Mouse (Mus musculus): ENCODE results near the gene Nr4a2.

The Nr4a2 gene

DNA sequence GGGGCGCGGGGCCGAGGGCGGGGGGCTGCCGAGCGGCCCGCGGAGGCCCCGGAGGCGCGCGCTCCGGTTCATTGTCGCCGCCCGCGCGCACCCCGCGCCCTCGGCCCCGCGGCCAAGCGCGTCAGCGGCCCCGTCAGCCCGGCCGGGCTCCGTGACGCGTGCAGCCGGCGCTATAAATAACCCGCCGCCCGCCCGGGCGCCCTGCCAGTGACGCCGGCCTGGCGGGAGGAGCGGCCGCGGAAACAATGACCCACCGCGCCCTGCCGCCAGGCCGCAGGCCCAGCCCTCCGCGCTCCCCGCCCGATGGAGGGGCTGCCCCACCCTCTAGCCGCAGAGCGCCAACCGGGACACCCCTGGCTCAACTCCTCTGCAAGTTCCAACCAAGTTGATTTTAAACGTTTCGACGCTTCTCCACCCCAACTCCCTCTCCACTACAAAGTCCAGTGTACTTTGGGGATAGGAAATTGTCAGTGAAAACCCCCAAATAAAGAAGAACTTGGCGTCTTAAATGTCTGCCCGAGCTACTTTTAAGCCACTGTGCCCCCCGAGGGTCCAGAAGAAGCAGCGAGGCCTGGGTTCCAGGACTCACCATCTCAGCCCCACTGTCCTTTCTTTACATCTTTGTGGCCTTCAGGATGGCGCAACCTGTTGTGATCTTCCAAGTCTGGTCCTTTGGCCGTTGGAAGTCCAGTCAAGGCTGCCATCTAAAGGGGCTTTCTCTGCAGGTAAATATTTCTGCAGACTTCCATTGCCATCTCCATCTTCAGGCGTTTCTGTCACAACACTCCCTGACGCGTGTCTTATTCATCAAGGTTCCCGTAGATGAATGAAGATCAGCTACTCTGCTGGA, at the start of gene Nr4a2:
Gene Nr4a2 (minus strand): TSS at position 13 of the 850 bp plus-strand sequence.
- no peak for DNase-seq (ENCODE audit: low read depth, low spot score)

DNA sequence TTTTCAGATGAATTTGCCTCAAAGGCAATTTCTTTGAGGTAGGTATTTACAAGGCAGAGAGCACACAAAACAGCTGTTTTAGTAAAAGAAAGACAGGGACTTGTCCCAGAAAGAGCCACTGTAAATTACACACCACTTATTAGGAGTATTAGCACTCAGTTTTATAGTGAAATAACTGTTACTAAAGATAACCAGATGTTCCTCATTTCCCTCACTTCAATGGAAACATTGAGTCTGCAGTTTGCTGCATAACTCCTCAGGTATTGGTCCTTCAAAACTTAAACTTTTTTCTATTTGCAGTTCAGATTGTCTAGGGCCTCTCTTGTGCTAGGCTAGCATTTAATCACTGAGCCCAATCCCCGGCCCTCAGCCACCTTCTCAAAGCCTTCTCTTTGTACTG, 41.6 kb upstream of the Nr4a2 start:
- DNase-seq (ENCODE audit: low read depth, low spot score) = no peak

DNA sequence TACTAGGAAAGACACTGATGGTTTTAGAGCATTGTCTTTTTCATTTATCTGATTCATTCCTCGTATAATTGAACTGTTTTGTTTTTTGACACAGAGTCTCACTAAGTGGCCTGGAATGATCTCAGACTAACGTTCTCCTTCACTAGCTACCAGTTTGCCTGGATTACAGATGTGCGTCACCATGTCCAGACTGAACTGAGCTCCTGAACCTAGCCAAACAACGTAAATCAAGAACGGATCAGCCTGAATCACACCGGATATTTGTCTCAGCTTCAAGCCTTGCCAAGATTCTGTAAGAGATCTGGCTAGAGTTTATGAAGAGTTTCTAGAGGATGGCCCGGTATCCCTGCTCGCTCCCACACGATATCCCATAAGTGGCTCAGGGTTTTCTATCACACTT, 33.0 kb upstream of the Nr4a2 start:
- DNase-seq (ENCODE audit: low read depth, low spot score) = no peak

DNA sequence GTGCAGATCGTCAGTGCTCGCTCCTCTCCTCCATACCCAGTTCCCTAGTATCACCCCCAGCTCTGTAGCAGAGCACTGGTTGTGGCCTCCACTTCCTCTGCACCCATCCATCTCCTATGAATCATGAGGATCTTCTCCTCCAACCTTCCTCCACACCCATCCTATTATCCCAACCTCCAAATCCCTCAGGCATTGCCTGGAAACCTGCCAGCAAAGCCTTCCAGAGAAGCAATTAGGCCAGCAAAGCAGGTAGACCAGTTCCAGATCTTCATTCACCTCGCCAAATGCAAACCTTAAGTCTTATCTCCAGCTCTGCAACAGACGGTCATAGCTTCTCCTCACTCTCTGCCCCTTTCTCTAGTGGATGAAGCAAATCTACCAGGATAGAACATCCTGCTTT, 26.0 kb upstream of the Nr4a2 start:
- no peak for DNase-seq (ENCODE audit: low read depth, low spot score)

DNA sequence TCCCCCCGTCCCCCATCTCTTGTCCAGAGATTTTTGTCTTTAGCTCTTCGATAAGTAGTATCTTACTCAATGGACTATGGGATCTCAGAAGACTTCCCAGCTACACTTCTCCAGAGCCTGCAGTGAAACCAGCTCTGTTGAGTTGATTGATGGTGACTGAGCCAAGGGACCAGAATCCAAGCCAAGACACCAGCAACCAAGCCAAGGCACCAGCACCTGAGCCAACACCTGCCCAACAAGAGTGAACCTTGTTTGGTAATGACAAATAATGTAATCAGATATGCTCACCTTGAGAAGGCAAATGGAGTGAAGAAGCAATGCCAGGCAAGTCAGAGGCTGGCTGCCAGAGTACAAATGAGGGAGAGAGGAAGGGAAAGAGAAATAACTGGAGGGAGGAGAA, 24.4 kb upstream of the Nr4a2 start:
- no peak for DNase-seq (ENCODE audit: low read depth, low spot score)

DNA sequence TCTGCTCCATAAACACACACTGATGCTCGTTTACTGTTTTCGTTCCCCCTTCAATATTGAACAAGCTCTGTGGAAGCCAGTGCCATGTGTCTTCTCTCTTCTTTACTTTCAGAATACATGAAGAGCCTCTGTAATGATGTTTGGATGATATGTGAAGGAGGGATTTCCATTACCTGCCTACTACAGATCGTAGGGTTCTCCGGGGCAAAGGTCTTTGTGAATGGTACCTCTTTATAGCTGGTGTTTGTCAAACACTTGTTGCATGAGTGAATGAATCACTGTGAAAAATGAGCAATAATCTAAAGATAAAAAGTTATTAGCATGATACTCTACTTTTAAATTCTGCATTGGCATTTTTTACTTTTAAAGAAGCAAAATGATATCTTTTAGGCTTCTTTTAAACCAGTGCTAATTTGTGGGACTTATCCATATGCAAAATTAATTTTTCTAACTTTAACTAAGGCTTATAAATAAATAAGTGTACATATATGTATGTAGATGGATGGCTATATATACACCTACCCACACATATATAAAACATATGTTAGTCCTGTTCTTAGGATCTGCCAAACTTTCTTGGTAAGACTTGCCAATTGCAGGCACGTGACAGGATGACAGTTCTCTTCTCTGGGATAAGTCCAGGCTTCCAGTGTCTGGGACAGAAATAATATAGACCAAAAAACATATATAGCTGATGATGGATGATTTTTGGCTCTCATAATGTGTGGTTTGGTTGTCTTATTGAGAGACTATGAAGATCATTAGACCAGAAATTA, 22.0 kb upstream of the Nr4a2 start:
- DNase-seq (ENCODE audit: low read depth, low spot score) = no peak

DNA sequence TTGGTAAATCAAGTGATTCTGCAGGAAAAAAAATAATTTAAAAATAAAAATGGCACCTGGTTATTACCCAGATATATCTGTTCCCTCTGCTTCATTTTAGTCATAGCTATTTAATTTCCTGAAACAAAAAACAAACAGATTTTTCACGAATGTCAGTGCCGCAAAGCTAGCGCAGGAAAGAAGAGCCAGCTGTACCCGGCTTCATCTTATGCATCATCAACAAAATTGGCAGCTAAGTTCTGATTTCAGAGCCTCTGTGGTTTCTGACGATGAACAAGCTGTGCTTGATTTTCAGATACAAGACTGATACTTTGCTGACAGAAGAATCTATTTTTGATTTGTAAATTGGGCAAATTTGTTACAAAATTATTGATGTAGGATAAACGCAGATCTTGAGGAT, 14.8 kb upstream of the Nr4a2 start:
- DNase-seq (ENCODE audit: low read depth, low spot score) = no peak

DNA sequence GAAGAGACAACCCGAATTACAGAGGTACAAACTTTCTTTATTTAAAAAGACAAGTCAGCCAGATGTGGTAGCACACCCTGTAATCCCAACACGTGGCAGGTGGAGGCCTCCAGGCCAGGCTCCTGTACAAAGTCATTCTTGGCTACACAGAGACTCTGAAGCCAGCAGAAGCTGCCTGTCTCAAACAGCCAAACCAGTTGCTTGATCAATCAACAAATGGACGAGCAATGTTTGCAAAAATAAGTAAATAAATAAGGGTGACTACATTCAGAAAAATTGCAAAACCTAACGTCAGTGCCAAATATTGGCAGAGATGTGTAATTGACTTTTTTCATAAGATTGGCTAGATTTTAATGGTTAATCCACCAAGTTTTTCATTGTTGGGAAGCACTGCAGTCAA, 3.7 kb upstream of the Nr4a2 start:
- no peak for DNase-seq (ENCODE audit: low read depth, low spot score)

DNA sequence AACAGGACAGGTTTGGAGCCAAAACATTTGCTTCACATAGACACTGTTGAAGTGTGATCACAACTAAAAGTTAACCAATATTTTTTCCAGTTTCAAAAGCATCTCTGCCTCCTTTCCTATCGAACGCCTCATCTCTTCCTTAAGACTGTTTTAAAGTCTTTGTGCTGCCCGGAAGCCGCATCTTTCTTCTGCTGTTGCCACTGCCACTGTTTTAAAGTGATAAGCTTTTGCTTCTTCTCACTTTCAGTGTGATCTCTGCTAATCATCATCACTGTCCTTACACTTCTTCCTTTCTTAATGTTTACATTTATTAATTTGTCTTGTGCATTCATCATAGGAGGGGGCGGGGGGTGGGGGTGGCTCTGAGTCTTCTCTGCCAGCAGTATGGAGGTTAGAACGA, 2.1 kb upstream of the Nr4a2 start:
- no peak for DNase-seq (ENCODE audit: low read depth, low spot score)

DNA sequence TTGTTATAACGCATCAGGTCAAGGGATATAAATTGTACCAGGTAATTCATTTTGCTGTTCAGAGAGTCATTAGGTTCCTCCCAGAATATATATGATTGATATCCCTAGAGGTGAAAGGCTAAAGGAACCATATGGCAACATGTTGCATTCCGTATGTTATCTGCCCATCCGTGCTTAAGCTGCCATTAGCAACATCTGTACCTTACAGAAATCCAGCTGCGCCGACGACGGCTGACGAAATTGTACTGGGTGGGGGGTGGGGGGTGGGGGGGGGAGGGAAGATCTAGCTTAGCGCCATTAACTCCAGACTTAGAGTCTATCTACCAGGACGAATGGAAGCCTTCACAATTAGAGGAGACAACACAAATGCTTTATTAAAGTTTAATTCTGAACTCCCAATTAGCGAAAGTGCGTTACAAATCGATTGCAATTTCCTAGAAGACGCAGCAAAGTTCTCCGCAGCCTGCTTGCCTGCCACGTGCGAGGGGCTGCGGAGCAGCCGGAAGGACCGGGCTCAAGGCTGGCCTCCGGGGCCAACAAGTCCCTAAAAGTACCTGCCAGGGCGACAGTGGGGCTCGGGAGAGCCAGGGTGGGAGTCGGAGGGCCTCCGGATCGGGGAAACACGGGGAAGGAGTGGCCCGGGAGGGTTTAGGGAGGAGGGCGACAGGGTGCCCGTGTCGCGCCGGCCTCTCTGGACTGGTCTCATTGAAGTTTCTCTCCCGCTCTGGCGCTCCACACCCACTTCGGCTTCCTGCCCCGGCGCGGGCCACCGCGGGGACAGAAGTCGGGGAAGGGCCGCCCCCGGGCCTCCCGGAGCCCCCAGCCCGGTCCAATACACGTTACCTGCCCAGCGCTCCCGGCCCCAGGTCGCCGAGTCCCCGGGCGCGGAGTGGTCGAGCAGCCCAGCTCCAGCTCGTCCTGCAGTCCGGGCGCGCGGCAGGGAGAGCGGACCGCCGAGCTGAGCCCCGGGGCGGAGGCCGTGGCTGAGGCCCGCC, 520 bp downstream of the Nr4a2 start:
- no peak for DNase-seq (ENCODE audit: low read depth, low spot score)

DNA sequence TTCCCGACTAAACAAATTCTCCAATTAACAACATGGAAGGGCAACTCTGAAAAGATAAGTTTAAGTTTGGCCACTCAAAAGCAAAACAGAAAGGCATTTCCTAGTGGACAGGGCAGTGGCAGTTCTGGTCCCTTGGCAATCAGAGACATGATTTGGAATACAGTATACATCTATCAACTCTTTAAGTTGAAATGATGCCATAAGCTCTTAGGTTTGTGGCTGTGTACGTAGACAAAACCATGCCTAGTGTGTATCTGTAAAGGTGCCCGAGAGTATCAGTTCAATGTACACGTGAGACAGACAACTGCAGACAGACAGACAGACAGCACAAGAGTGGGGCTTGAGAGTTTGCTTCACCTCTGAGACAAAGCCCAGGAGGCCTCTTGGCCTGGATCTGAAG, 2.7 kb downstream of the Nr4a2 start:
- DNase-seq (ENCODE audit: low read depth, low spot score) = no peak

DNA sequence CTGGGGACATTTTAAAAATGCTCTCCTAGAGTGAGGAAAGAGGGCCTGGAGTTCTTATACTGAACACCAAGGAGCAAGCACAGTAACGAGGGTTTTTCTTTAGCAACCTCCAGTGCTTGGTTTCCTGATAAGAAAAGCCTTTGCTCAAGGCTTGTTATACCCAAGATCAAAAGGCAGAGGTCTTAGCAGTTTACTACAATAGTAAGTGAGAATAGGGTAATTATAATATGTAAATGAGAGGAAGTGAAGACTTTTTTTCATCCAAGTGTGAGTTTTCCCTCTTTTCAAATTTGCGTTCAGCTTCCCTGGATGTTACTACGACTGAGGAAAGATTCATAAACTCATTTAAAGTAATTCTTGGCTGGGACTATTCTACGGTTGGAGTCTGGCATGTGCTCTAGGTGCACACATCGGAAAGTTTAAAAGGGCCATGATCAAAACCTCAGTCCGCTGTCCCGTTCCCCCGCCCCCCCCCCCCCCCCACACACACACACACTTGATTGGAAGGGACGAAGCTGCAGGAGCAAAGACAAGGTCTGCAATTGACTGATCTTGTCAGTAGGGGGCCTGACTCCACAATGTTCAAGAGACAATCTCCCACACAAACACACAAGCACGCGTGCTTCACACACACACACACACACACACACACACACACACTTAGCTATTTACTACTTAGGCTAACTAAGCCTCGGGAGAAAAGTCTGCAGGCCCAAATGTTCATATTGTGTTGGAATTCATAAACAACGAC, 6.4 kb downstream of the Nr4a2 start:
- no peak for DNase-seq (ENCODE audit: low read depth, low spot score)

DNA sequence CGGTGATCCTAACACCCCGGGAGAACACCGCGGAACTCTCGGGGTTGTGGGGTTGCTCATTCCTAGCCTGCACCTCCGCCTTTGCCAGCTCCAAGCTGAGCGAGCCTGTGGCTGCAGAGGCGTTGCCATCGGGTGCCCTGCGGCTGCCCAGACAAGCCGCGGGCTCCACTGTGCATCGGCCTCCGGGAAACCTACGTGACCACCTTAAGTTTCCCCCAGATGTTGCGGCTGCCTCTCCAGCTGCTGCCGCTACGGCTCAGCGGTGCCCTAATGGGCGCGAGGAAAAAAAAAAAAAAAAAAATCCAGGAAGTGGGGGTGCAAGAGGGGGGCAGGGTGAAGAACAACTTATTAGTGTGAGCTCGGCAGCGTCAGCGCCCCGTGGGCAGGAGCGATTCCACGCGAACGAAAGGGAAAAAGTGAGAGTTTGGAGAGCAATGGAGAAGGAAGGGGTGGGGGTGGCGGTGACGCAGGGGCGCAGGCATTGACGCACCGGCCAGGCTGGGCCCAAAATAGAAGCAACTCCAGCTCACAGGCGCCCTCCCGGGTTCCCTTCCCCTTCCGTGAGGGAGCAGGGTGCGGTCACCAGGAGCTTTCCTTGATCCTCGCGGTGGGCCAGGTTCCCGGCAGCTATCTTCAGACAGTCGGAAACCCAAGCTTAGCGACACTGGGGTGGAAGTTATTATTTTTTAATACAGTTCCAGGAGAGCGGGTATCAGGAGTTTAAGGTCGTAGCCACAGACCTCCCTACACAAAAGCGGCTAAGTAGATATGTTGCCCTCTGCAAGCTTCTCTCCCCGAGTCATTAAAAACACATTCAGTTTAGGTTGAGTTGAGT, 7.2 kb downstream of the Nr4a2 start:
- no peak for DNase-seq (ENCODE audit: low read depth, low spot score)

DNA sequence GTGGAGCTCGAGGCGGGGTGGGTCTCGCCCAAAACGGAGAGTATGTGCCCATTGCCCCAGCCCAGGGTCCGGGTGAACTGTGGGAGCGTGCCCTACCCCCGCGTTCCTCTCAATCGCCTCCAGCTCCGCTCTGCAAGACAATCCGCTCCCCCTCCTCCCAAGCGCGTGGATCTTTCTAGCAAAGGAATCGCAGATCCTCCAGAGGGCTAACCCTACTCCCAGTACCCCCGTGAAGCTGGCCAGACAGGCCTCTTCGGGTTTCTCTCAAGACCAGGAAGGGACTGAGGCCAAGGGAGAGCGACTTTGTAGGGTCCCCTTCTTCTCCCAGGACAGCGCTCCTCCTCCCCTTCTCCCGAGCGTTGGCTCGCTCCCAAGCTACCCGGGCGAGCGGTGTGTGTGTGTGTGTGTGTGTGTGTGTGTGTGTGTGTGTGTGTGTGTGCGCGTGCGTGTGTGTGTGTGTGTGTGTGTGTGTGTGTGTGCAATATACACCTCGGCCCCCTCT, 7.9 kb downstream of the Nr4a2 start:
- no peak for DNase-seq (ENCODE audit: low read depth, low spot score)

DNA sequence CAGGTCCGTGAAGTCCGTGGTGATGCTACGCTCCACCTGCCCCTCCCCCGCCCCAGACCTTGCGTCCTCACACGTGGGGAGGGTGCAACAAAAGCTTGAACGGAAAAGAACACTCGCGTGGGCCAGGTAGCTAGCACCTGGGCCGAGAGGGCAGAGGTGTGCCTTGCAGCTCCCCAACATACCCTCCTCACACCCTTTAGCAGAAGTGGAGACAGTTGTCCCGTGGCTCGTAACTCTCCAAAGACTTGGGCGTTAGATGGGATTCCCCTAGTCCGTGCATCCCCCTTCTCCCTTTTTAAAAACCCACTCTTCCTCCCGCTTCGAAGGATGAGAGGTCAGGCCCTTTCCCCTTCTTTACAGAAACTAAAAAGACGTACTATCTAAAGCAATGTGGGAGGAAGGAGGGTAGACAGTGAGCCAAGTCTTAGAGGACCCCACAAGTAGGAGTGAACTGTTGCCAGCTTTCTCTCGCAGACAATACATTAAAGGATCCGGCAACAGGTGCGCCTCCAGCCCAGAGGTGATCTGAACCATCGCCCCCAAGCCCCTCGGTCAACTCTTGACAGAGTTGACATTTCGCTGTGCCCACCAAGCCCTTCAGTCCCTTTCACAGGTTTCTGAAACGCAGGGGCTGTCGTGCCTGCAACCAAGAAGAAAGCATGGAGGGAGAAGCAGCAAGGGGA, 8.5 kb downstream of the Nr4a2 start:
- DNase-seq (ENCODE audit: low read depth, low spot score) = no peak

DNA sequence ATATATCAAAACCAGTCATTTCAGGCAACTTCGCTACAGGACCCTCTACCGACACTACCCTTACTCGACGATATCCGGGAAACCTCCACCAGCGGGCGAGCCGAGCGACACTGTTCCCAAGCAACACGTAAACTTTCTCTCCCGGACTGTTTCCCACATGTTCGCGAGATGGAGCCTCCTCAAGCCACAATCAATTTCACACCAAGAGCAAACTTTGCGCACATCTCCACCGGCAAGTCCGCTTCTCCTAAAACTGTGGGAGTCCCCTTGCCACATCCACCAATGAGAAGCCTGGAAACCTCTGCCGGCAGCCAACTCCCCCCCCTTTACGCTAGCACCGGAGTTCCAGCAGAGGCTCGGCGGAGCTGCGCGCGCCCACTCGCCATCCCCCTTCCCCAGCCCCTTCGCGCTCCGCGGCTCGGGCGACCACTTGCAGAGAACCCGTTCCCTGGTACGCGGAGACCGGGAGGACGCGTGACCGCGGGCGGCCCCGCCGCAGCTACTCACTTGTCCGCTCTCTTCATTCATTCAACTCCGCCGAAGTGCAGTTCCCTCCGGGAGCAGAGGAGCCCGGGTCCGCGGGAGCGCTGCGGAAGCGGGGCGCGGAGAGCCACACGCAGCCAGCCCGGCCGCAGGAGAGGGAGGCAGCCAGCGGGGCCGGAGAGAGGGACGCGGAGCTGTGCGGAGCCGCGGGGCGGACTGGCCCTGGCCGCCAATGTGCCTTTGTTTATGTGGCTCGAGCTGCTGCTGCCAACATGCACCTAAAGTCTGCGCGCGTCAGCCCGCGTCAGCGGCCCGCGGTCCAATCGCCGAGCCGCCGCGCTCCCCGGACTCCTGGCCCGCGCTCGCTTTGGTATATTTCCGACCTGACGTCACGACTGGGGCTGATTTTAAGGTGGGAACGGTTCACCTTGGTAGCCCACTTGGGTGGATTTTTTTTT, 9.3 kb downstream of the Nr4a2 start:
- DNase-seq (ENCODE audit: low read depth, low spot score) = no peak

DNA sequence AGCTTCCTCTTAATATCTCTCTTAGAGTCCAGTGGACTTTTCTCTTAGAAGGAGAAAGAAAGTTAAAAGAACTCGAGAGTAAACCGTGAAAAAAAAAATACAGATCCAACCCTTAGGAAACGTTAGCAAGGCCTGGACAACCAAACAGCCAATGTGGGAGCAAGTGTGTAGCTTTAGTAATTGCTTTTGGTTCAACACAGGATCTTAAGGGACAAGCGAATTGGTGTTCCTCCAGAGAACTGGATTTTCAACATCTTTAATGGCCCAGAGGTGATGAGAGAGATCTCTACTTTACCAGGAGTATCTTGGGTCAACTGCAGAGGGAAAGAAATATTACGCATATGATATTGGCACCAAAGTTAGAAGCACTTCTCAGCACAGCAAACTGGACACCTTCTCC, 10.4 kb downstream of the Nr4a2 start:
- no peak for DNase-seq (ENCODE audit: low read depth, low spot score)

DNA sequence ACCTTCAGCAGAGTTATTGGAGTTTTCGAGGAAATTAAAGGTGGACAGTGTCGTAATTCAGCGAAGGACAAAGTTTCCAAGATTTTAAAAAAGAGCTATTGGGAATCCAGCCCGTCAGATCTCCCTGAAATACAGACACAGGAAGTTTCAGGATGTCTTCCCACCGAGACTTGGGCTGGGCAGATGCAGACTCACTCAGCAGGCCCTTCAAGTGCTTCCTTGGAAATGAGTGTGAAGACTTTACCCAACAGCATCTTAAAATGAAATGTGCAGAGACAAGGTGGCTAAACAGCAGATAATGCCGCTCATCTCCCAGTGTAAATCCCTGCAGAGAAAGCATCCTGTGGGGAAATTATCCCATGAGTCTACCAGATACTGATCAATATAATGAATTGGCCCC, 10.9 kb downstream of the Nr4a2 start:
- no peak for DNase-seq (ENCODE audit: low read depth, low spot score)

All from embryo, embryonic 11.5 days (tissue).